Mouse (Mus musculus): ENCODE data around the gene Spats2. TPM values are rescaled to one million over a fixed set of nuclear protein-coding genes. Genes with fewer than 3 reads are reported as not detected.

The Spats2 gene
- polyA plus RNA-seq, 1 experiment from 2014 or later: 68.5 TPM

GRCm38 (mm10) chr15:99099984-99100383 is 25.7 kb upstream of the Spats2 start:
- DNase-seq (ENCODE audit: low spot score) (no peak), ATAC-seq (replicated peaks; ENCODE audit: insufficient number of reproducible peaks, low FRiP score, low TSS enrichment, low read depth) (no peak)
- Histone ChIP-seq H3K9me3 (replicated peaks; ENCODE audit: control insufficient read depth, low read length) (no peaks in the 10 kb centered on the region), H3K27me3 (ENCODE audit: control insufficient read depth, insufficient read depth, low read length) (peaks cover 45% of the 10 kb centered on the region), H3K4me3 (ENCODE audit: low read depth, low read length) (no peak overlapping the region), H3K36me3 (replicated peaks; ENCODE audit: control insufficient read depth, insufficient read depth, low read depth, low read length) (no peaks in the 10 kb centered on the region), H3K4me1 (ENCODE audit: control insufficient read depth, insufficient read depth, low read length) (peaks cover 18% of the 10 kb centered on the region), H3K9ac (replicated peaks; ENCODE audit: low read length) (no peak overlapping the region), H3K4me2 (ENCODE audit: low read depth, low read length) (no peak overlapping the region), H3K27ac (replicated peaks; ENCODE audit: low read depth, low read length) (no peak overlapping the region)
- WGBS: 52% methylated on average over 3 of the region's 3 CpGs

- no peak for ATAC-seq (replicated peaks; ENCODE audit: insufficient number of reproducible peaks, low FRiP score, low TSS enrichment, low read depth)
- Histone ChIP-seq H3K4me3 (ENCODE audit: low read depth, low read length) (no peak overlapping the region), H3K9me3 (replicated peaks; ENCODE audit: control insufficient read depth, low read length) (no peaks in the 10 kb centered on the region), H3K4me1 (ENCODE audit: control insufficient read depth, insufficient read depth, low read length) (no peaks in the 10 kb centered on the region), H3K9ac (replicated peaks; ENCODE audit: low read length) (no peak overlapping the region), H3K27me3 (ENCODE audit: control insufficient read depth, insufficient read depth, low read length) (no peaks in the 10 kb centered on the region), H3K36me3 (replicated peaks; ENCODE audit: control insufficient read depth, insufficient read depth, low read depth, low read length) (no peaks in the 10 kb centered on the region), H3K4me2 (ENCODE audit: low read depth, low read length) (no peak overlapping the region), H3K27ac (replicated peaks; ENCODE audit: low read depth, low read length) (no peak overlapping the region)
- DNase-seq (ENCODE audit: low spot score): no peak
- 77% methylated on average over 7 of the region's 7 CpGs for WGBS
These were observed 20.5 kb upstream of the Spats2 start for GRCm38 (mm10) chr15:99105238-99105637.

DNA sequence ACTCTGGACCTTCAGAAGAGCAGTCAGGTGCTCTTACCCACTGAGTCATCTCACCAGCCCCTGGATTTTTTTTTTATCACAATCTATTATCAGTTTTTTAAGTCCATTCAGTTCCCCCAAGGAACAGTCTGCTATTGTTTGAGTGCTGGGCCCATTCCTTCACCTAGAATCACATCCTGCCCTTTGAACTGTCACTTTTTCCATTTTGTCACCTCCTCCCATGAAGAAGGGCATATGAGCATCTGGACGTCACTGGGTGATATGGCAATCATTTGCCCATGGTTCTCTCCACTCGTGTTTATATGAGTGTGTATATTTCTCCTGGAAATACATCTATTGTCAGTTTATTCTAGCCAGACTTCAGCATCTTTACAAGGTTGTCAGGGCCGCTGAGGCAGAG is 17.9 kb upstream of the Spats2 start:
- H3K9ac ChIP-seq (replicated peaks; ENCODE audit: low read length): no peak overlapping the region
- H3K36me3 ChIP-seq (replicated peaks; ENCODE audit: control insufficient read depth, insufficient read depth, low read depth, low read length): no peaks in the 10 kb centered on the region
- no peak overlapping the region for H3K4me2 ChIP-seq (ENCODE audit: low read depth, low read length)
- no peak overlapping the region for H3K4me3 ChIP-seq (ENCODE audit: low read depth, low read length)
- 82% methylated on average over 3 of the region's 3 CpGs for WGBS
- ATAC-seq (replicated peaks; ENCODE audit: insufficient number of reproducible peaks, low FRiP score, low TSS enrichment, low read depth) (no peak), DNase-seq (ENCODE audit: low spot score) (no peak)
- no peaks in the 10 kb centered on the region for H3K9me3 ChIP-seq (replicated peaks; ENCODE audit: control insufficient read depth, low read length)
- H3K27me3 ChIP-seq (ENCODE audit: control insufficient read depth, insufficient read depth, low read length): no peaks in the 10 kb centered on the region
- no peak overlapping the region for H3K27ac ChIP-seq (replicated peaks; ENCODE audit: low read depth, low read length)
- H3K4me1 ChIP-seq (ENCODE audit: control insufficient read depth, insufficient read depth, low read length): no peaks in the 10 kb centered on the region

DNA sequence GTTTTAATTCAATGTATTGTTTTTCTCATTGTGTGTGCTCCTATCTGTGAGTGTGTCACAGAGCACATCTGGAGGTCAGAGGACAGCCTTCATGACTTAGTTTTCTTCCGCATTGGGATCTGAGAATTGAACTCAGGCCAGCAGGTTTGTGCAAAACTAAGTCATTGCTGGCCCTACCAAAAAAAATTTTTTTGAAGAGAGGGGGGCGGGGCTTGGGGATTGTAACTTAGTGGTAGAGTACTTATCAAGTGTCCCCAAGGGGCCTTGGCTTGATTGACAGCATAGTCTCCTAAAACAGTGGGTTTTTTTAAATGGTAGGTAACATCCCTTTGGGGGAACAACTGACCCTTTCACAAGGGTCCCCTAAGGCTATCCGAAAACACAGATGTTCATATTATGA is 14.6 kb upstream of the Spats2 start:
- no peak overlapping the region for H3K4me2 ChIP-seq (ENCODE audit: low read depth, low read length)
- ATAC-seq (replicated peaks; ENCODE audit: insufficient number of reproducible peaks, low FRiP score, low TSS enrichment, low read depth) (no peak), DNase-seq (ENCODE audit: low spot score) (no peak)
- H3K4me3 ChIP-seq (ENCODE audit: low read depth, low read length): no peak overlapping the region
- H3K27me3 ChIP-seq (ENCODE audit: control insufficient read depth, insufficient read depth, low read length): no peaks in the 10 kb centered on the region
- WGBS: 71% methylated on average over 3 of the region's 3 CpGs
- no peaks in the 10 kb centered on the region for H3K9me3 ChIP-seq (replicated peaks; ENCODE audit: control insufficient read depth, low read length)
- H3K4me1 ChIP-seq (ENCODE audit: control insufficient read depth, insufficient read depth, low read length): no peaks in the 10 kb centered on the region
- no peak overlapping the region for H3K9ac ChIP-seq (replicated peaks; ENCODE audit: low read length)
- H3K36me3 ChIP-seq (replicated peaks; ENCODE audit: control insufficient read depth, insufficient read depth, low read depth, low read length): no peaks in the 10 kb centered on the region
- no peak overlapping the region for H3K27ac ChIP-seq (replicated peaks; ENCODE audit: low read depth, low read length)

DNA sequence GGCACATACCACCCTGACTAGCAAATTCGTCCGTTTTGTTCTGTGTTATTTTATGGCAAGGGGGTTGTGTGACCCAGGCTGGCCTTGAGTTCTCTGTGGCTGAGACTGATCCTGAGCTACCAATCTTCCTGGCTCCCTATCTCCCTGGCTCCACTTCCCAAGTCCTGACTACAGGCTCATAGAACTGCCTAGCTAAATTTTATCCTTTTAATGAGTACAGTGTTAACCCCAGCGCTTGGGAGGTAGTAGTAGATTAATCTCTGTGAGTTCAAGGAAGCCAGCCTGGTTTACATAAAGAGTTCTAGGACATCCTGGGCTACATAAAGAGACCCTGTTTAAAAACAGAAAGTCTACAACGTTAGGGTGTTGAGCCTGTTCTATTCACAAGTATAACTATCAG is 13.9 kb upstream of the Spats2 start:
- no peak overlapping the region for H3K9ac ChIP-seq (replicated peaks; ENCODE audit: low read length)
- 50% methylated on average over 4 of the region's 4 CpGs for WGBS
- ATAC-seq (replicated peaks; ENCODE audit: insufficient number of reproducible peaks, low FRiP score, low TSS enrichment, low read depth) (no peak), DNase-seq (ENCODE audit: low spot score) (no peak)
- H3K27ac ChIP-seq (replicated peaks; ENCODE audit: low read depth, low read length): no peak overlapping the region
- no peaks in the 10 kb centered on the region for H3K9me3 ChIP-seq (replicated peaks; ENCODE audit: control insufficient read depth, low read length)
- H3K27me3 ChIP-seq (ENCODE audit: control insufficient read depth, insufficient read depth, low read length): no peaks in the 10 kb centered on the region
- no peak overlapping the region for H3K4me3 ChIP-seq (ENCODE audit: low read depth, low read length)
- no peaks in the 10 kb centered on the region for H3K36me3 ChIP-seq (replicated peaks; ENCODE audit: control insufficient read depth, insufficient read depth, low read depth, low read length)
- H3K4me1 ChIP-seq (ENCODE audit: control insufficient read depth, insufficient read depth, low read length): no peaks in the 10 kb centered on the region
- H3K4me2 ChIP-seq (ENCODE audit: low read depth, low read length): no peak overlapping the region

- no peaks in the 10 kb centered on the region for H3K9me3 ChIP-seq (replicated peaks; ENCODE audit: control insufficient read depth, low read length)
- no peak overlapping the region for H3K4me3 ChIP-seq (ENCODE audit: low read depth, low read length)
- no peaks in the 10 kb centered on the region for H3K36me3 ChIP-seq (replicated peaks; ENCODE audit: control insufficient read depth, insufficient read depth, low read depth, low read length)
- WGBS: 59% methylated on average over 11 of the region's 11 CpGs
- H3K27me3 ChIP-seq (ENCODE audit: control insufficient read depth, insufficient read depth, low read length): no peaks in the 10 kb centered on the region
- H3K4me1 ChIP-seq (ENCODE audit: control insufficient read depth, insufficient read depth, low read length): no peaks in the 10 kb centered on the region
- DNase-seq (ENCODE audit: low spot score) (no peak), ATAC-seq (replicated peaks; ENCODE audit: insufficient number of reproducible peaks, low FRiP score, low TSS enrichment, low read depth) (no peak)
- no peak overlapping the region for H3K27ac ChIP-seq (replicated peaks; ENCODE audit: low read depth, low read length)
- no peak overlapping the region for H3K9ac ChIP-seq (replicated peaks; ENCODE audit: low read length)
- H3K4me2 ChIP-seq (ENCODE audit: low read depth, low read length): no peak overlapping the region
These were observed 12.8 kb upstream of the Spats2 start for GRCm38 (mm10) chr15:99112843-99113395.

- 9% methylated on average over 9 of the region's 9 CpGs for WGBS
- peak; percentile 49 for DNase-seq (ENCODE audit: low spot score)
These were observed 12.2 kb upstream of the Spats2 start for GRCm38 (mm10) chr15:99113396-99113975.

DNA sequence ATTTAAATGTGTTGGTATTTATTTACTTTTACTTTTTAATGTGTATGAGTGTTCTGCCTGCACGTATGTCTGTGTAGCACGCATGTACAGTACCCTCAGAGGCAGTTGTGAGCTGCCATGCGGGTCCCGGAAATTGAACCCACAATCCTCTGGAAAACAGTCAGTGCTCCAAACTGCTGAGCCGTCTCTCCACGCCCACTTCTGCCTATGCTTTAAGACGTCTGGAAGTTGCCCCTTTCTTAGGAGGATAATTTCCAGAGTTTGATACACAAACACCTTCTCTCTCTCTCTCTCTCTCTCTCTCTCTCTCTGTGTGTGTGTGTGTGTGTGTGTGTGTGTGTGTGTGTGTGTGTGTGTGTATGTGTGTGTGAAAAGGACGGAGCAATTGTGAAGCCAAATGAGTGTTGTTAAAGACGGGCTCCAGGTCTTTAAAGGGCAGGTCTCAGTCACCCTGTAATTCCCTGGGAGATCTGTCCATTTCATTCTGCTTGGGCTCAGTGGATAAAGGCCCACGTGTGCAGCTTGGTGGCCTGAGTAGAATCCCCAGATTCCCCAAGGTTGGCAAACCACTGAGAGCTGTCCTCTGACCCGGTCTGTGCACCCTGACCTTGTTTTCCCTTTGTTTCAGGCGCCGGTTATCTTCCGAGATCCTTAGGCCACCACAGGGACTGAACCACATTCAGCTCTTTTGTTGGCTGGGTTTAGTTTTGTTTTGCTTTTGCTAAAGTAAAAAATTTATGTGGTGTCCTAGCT is 11.2 kb upstream of the Spats2 start:
- WGBS: 43% methylated on average over 14 of the region's 14 CpGs
- no peak for DNase-seq (ENCODE audit: low spot score)
- no peaks in the 10 kb centered on the region for H3K4me1 ChIP-seq (ENCODE audit: control insufficient read depth, insufficient read depth, low read length)
- H3K27me3 ChIP-seq (ENCODE audit: control insufficient read depth, insufficient read depth, low read length): no peaks in the 10 kb centered on the region
- ATAC-seq (replicated peaks; ENCODE audit: insufficient number of reproducible peaks, low FRiP score, low TSS enrichment, low read depth): no peak
- H3K9ac ChIP-seq (replicated peaks; ENCODE audit: low read length): no peak overlapping the region
- no peak overlapping the region for H3K4me3 ChIP-seq (ENCODE audit: low read depth, low read length)
- no peak overlapping the region for H3K27ac ChIP-seq (replicated peaks; ENCODE audit: low read depth, low read length)
- no peaks in the 10 kb centered on the region for H3K36me3 ChIP-seq (replicated peaks; ENCODE audit: control insufficient read depth, insufficient read depth, low read depth, low read length)
- H3K9me3 ChIP-seq (replicated peaks; ENCODE audit: control insufficient read depth, low read length): no peaks in the 10 kb centered on the region
- no peak overlapping the region for H3K4me2 ChIP-seq (ENCODE audit: low read depth, low read length)

More at GRCm38 (mm10) chr15:99113396-99113975, 12.2 kb upstream of the Spats2 start:
- no peaks in the 10 kb centered on the region for H3K36me3 ChIP-seq (replicated peaks; ENCODE audit: control insufficient read depth, insufficient read depth, low read depth, low read length)
- no peaks in the 10 kb centered on the region for H3K27me3 ChIP-seq (ENCODE audit: control insufficient read depth, insufficient read depth, low read length)
- no peak overlapping the region for H3K4me3 ChIP-seq (ENCODE audit: low read depth, low read length)
- no peak overlapping the region for H3K4me2 ChIP-seq (ENCODE audit: low read depth, low read length)
- H3K9ac ChIP-seq (replicated peaks; ENCODE audit: low read length): no peak overlapping the region
- no peak overlapping the region for H3K27ac ChIP-seq (replicated peaks; ENCODE audit: low read depth, low read length)
- H3K9me3 ChIP-seq (replicated peaks; ENCODE audit: control insufficient read depth, low read length): no peaks in the 10 kb centered on the region
- H3K4me1 ChIP-seq (ENCODE audit: control insufficient read depth, insufficient read depth, low read length): no peaks in the 10 kb centered on the region
- no peak for ATAC-seq (replicated peaks; ENCODE audit: insufficient number of reproducible peaks, low FRiP score, low TSS enrichment, low read depth)
